Mouse (Mus musculus) brain, embryonic 18.5 days (tissue): ENCODE data around the gene Myt1l.
A peak's percentile ranks its signal among the peaks of the same experiment; 100 is the strongest.

Source experiments
- DNase-seq: peaks from one replicate; pipeline ENCODE4 v3.0.0-alpha.2; 2012; ENCODE audit warnings: low read depth, low spot score

Myt1l gene

DNA sequence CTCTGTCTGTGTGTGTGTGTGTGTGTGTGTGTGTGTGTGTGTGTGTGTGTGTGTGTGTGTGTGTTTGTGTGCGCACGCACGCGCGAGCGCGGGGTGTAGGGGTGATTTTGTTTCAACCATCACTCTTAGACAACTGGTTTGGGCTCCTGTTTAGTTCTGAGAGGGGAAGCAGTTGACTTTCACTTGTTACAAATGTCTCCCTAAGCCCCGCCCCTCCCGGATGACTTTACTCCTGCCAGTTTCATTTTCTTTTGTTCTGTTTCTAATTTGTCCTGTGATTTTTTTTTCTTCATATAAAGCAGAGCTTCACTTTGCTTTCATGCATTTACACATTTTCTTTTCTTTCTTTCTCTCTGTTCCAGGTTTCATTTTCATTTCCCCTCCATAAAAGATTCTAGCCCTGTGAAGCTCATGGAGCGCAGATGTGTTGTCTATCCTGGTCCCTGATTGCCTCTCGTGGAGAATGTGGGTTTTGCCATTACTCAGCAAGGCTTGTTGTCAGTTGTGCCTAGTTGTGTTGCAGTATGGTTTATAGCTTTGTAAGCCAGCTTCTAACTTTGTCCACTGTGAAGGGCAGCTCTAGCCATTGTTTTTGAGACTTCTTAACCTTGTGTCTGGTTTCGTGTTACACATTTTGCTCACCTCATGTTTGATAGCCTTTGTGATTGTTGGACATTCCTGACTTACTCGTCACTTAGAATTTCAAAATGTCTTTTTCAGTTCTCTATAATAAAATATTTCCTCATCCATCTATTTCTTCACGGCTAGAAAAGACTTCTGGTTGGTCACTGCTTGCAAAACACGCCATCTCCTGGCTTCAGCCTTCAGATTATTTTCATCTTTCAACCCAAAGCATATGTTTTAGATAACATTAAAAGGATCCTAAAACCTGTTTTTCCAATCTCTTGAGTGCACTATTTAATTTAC lies 184.9 kb downstream of the Myt1l start:
- no peak for DNase-seq

DNA sequence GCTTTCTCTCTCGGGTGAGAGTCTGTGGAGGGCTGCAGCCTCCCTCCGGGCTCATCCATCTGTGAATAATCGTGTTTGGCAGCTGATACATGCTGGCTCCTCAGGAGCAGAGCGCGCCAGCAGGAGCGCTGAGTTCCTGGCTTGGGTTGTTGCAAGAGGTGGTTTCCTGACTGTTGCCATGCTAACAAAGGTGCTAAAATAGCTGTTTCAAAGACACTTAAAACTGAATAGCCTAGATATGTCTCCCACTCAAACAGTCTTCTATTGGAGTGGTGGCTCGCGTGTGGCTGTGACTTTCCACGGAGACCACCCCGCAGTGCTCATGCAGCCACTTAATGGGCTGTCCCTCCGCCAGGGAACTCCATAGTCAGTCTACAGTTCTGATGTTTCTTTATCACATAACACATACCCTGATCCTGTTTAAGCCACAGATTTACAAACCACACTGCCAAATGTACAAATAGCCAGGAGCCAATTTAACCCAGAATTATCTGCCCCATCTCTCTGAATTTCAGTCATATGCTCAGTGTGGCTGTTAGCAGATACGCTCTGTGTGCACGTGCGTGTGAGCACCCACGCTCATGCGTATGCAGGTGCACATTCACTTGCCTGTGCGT lies 195.6 kb downstream of the Myt1l start:
- no peak for DNase-seq

DNA sequence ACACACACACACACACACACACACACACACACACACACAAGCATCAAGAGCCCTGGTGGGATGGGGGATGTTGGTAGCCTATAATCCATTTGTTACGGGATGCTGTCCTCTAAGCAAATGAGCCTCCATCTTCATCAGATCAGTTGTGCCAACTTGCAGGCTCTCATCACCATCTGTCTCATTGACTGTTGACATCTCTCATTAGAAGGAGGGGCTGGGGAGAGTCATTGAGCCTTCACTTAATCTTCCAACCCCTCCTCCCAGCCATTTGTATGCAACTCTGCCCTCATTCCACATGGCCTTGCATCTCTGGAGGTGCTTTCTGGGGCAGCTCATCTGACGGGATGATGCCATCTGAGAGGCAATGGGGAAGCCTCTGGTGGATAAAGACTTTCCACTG lies 200.1 kb downstream of the Myt1l start:
- no peak for DNase-seq

DNA sequence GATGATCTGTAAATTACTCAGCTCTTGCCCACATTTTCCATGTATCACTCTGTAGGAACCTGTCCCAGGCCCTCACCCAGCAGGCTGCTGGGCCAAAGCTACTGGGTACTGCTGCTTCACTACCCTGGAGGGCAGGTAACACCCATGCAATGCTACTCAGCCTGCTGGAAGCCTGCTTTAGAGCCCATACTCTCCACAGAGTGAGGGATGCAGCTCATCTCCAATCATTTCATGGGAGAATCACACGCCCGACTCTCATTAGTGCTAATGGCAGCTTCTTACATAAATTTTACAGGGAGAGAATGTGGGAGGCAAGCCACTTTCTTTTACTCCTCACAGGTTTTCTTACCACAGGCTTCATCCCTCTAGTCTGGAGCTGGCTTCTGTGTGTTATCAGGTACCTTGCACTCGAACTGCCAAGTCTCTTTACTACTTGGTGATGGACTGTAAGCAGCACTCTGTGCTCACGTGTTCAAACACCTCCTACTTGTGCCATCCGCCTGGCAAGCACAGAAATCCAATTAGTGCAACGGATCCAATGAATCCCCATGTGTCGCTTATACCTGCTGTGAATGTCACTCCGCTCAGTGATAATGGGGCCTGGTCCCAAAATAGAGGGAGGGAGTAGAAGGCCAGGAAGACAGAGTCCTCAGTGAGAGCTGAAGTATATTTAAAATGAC lies 212.3 kb downstream of the Myt1l start:
- DNase-seq = no peak

DNA sequence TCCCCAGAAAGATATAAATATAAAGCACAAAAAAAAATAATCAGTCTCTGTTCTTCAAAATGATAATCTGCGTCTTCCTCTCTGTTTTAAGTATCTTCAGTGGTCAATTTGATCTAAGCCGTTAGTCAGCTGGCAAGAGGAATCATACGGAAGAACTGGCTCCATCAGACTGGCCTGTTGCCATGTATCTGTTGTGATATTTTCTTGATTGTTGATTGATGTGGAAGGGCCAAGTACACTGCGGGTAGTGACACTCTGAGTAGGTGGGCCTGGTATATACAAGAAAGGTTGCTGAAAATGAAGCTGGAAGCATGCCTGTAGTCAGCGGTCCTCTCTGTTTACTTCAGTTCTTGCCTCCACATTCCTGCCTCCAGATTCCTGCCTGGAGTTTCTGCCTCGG lies 213.0 kb downstream of the Myt1l start:
- no peak for DNase-seq

DNA sequence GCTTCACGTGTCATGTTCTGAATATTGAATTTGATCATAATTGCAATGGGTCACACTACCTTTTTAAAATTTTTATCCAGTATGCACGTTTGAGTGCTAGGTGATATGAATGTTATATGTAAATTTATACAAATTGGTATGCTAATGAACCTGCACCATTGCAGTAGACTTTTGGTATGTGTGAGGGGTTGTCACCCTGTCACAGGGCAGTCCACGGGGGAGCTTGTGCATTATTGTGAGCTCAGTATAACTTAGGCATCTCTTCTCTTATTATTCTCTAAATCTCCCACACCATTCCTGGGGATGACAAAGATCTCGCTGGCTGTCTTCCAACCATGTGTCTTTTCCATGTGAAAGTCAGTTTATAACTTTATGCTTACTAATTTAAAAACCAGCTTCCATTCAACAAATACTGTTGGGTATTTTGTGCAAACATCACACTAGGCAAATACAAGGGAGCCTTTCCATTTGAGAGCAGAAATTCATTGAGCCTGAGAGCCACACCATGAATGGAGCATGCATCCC lies 222.5 kb downstream of the Myt1l start:
- DNase-seq = no peak

DNA sequence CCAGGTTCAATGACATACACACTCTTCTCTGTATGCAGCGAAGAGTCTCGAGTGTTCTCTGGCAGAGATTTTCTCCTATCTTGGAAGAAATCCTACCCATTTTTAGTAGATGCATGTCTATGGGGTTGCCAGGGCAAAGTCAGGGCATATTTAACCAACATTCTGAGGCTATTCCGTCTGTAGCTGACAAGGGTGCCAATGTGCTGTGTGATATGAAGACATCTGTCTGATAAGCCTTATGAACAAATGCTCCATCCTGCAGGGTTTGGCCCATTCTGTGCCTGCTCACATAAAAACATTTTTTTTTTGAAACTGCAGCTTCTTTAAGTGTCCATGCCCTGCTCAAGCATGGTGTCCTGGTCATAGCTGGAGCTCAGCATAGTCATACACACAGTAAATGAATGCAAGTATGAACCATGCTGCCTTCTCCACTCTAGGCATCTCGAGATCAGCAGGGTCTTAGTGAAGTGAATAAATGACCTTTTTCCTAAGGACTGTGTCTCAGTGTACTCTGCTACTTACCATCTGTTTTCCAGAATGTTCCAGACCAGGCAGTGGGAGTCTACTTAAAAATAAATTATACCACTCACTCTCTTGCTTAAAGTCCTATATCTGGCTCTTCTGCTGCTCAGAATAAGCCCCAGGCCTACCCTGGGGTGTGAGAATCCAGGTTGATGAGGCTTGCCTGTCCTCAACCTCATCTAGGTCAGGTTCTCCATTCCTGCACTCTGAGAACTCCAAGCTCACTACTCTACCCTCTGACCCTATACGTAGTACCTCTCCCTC lies 227.1 kb downstream of the Myt1l start:
- DNase-seq = no peak

DNA sequence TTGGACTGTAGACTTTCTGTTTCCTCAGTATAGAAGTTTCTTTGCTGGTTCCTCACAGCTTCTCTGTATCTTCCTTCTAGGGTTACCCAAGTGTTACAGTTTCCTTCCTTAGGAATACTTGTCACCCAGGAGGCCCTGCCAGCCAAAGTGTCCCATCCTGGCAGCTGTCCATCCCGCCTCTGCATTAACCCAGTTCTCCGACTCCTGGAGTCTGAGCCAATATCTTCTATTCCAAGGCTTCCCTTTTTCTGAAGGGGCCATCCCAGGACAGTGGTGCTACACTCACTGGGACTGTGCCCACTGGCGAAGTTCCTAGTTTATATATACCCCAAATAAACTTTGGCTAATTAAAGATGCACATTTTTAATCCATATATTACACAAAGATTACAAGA lies 227.7 kb downstream of the Myt1l start:
- DNase-seq = no peak

DNA sequence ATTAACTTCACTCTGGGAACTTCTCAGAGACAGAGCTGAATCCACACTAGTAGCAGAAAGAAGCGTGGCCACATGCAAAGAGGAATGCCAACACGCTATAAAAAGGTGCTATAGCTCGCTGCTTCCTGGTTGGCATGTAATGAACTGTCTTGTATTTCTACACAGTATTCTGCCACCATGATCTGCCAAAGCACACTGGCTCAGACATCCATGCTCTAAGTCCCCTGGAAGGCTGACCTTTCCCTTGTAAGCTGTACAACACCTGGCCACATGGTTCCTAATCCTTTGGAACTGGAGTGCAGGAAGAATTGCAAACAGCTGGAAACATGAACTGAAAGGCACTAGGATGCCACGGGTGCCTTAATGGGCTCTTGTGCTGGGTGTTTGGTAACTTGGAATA lies 232.4 kb downstream of the Myt1l start:
- no peak for DNase-seq

DNA sequence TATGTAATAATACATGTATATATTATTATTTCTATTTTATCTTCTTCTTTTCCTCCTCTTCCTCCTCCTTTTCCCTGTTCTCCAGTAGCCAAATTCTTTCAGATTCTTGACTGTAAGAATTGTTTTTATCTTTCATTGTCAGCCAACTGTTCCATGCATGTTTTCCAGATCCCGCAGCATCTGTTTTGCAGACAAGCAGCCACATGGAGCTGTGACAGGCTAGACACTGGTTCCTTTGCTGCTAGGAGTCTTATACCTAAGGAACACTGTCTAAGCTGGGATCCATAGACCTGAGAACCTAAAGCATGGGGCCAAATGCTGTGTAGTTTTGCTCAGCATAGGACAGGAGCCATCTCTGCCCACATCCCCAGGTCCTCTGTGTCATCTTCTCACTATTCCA lies 238.0 kb downstream of the Myt1l start:
- no peak for DNase-seq

DNA sequence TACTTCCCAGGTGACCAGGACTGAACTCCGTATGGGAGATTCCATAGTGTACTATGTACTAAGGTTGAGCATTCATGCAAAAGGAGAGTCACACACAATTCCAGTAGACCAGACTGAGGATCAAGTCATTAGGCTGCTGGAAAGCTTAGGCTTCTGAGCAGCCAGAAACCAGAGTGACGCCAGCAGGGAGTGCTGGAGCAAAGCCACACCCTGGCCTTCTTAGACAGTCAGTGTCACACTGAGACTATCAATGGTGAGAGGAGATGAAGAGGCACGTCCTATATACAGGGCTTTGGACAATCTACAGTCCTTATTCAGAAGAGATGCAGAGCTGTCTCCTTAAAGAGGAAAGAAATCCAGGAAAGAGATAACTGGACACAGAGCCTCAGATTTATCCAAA lies 243.6 kb downstream of the Myt1l start:
- DNase-seq = no peak

DNA sequence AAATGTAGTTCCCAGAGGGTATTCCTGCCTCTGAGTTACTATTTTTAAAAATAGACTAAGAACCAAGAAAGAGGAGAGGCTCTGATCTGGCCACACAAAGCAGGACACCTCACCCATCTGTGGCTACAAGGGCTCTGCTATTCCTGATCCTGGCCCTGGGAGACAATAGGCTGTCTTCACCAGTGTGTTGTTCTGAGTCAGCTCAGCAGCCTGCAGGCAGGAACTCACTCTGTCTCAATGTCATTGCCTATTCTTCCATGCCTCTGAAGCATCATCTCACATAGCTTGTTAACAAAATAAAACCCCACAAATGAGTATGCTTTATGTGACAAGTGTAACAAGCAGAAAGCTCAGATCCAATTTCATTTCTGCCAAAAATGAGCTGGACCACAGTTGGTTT lies 244.2 kb downstream of the Myt1l start:
- no peak for DNase-seq

DNA sequence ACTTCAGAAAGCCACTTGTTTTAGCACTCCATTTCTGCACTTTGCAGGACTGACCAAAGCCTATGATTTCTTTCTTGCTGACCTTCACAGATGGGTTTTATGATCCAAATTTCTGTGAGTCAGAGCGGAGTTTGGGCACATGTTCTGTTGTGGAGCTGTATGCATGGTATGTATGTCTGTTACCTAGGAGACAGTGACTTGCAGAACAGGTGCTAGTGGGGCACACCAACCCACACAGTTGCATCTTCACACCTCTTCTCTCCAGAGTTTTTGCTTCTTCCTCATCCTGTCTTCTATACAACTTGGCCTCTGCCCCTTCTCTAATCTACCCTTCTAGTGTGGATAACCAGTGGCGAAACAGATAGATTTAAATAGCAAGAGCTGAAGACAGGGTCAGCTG lies 250.7 kb downstream of the Myt1l start:
- no peak for DNase-seq

DNA sequence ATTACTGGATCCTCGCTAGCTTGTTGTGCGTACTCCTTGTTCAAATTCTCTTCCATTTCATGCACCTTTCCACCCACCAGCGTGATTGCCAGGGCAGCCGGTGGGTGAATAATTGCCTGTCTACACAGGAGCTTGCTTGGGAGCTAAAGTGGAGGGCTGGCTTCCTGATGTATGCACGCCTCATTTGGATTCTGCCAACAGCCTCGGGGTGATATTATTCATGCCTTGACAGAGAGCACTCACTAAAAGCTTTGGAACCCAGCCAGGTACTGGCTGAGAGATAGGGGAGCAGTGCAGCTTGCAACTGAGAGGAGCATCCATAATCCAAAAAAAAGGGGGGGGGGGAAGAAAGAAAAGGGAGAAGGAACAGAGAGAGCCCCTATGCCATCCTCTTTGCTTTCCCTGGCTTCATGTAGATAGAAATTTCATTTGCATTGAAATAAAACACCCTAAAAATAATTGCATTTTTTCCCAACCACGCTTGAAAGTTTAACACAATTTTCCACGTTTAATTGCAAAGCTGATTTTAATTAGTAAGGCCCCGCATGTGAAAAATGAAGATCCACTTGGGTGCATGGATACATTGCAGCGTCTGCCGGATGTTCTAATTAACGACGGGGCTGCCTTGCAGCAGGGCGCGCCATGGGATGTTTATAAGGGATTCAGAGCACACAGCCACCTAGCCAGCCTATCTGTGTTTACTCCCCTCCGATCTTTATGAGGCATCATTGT lies 261.3 kb downstream of the Myt1l start:
- peak; percentile 94 for DNase-seq

DNA sequence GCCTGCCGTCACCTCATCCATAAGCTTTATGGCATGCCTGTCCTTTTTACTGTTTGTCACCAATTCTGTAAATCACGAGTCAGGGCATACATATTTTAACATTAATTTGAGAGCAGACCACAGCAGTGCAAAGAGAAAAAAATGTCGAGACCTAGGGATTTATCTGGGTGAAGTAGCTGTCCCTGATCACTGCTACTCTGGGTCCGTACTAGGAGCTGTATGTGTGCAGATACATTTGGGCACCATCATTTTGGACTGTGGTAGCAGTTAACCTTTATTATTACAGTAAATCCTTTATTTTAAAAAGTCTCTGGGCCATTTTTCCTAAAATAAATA lies 261.8 kb downstream of the Myt1l start:
- no peak for DNase-seq

DNA sequence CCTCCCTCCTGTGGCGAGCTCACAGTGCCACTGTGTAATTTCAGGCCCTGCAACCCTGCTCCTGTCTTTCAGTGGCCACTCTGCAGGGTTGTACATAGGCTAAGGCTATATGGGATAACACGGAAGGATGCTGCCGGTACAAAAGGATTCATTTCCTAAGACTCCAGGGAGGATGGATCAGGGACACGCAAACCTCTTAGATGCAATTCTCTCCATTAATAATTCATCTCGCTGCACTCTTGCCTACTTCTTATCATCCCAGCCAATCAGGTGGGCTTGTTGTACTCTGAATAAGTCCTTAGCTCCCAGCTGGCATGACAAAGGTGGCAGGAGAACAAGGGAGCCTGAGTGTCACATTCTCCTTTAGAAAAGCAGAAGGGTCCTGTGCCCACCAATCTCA lies 264.8 kb downstream of the Myt1l start:
- DNase-seq = no peak

DNA sequence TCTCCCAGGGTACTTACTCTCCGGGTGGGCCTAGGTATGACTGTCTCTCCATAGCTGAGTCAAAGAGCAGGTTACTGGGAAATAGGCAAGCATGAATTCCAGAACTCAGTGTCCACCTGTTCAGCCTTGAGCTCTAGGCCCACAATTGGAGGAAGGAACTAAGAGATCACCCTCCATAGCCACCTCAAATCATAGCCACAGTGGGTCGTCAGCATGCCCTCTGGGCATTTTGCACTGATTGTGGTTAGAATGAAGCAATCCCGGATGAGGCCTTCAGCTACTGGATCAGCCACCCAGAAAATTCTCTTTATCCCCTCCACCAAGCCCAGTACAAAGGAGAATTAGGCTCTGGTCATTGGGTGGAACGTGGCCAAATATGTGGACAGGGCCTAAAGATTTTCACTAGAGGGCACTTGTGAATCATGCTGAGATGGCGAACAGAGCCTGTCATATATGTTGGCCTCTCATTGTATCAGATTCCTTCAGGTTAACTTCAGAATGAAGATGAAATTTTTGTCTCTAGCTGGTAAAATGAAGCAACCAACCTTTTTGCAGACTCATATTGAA lies 267.0 kb downstream of the Myt1l start:
- DNase-seq = no peak

DNA sequence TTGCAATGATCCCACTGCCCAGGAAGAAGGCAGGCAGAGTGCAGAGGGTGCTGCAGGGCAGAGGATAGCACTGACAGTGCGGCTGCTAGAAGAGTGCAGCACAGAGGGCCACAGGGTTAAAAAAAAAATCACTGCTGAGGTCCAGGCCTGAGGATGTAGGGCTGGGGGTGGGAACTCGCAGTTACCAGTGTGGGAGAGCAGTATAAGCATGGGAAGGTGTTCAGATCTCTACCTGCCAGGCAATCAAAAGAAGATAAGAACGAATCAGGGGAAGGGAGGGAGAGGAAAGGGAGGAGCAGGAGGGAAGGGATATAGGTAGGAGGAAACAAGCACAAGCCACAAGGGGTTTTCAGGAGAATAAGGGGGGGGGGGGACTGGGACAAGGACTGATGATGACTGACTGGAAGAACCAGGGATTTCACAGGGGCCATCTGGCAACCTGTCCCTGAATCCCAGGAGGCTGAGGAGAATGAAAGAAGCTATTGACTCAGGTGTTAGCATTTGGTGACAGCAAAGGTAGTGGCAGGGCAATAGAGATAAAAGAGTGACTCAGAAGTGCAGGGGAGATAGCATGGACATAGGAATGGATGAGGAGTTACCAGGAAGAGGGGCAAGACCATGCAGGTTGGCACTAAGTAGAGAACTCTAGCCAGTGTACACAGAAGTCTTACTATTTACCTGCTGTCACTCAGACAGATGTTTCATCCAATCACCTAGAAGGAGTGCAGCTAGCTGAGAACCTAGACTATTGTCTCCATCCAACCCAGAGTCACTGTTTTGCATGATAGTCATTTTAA lies 270.6 kb downstream of the Myt1l start:
- no peak for DNase-seq

DNA sequence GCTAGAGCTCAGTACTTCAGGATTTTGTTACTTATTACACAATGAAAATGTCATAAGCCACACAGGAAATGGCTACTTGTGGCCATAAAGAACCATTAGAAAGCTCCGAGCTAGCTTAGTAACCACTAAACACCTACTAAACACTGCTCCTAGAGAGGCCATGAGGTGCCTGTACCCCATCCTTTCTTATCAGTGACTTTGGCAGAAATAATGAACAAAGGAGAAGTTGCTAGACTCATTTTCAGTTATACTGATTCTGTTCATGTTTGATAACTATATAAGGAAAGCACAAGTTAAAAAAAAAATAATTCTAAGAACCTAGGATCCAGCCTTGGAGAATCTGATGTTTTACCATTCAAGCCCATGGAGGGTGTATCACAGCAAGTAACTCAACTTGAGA lies 278.2 kb downstream of the Myt1l start:
- no peak for DNase-seq

DNA sequence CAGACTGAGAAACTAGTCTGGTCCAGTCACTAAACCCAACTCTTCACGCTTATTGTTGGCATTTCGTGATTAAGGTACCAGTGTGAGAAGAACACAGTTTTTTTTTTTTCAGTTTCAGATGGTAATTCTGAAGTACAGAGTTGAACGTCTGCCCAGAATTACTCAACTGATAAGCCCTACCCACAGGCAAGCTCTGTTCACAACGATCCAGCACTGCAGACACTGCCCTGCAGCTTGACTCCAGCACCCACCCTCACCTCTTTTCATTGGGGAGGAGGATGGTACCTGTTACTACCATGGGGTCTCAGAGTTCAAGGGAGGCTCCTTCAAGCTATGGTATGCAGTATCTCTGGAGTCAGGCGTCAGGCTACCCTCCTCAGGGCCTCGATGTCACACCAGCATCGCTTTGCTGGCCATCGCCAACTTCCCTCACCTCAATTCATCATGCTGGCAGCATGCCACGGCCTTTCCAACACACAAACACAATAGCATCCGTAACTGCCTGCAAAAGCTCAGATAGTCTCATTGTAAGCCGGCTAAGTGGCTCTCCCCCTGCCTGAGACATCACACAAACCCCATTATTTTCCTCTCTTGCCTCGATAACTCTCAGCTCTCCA lies 281.5 kb downstream of the Myt1l start:
- no peak for DNase-seq
